Mouse (Mus musculus) gastrocnemius, postnatal 36 days (tissue): ENCODE measurements around the gene Gna15. TPM values are rescaled to one million over a fixed set of nuclear protein-coding genes. Genes with fewer than 3 reads are reported as not detected.

Source experiments
- DNase-seq, 2 experiments: peaks; one replicate each; pipeline ENCODE4 v3.0.0; 2022
- intact Hi-C: fragments of 180-260 bp; cut with DNase I; formaldehyde crosslinking; loops from one replicate; pipeline ENCODE4 v1.15.1; 2025
- long read RNA-seq, 2 experiments: library from polyadenylated mRNA; stranded (forward); transcript quantifications; one replicate each; pipeline ENCODE4 v2.0.0; 2021
- total RNA-seq, 2 experiments: library from RNA; stranded (reverse); gene quantifications; 2 replicates each; pipeline ENCODE4 v1.2.3; 2021

Gna15 gene
- under 1 TPM in 1 of 2 experiments, not detected in 1; 0.20 TPM for total RNA-seq
- long read RNA-seq, experiment 1, partial matches to known transcripts: 0 of 1 reads
- long read RNA-seq, experiment 1, other reads (novel, unspliced or antisense): 1 of 1 reads
- long read RNA-seq, experiment 2: 0 reads

DNA sequence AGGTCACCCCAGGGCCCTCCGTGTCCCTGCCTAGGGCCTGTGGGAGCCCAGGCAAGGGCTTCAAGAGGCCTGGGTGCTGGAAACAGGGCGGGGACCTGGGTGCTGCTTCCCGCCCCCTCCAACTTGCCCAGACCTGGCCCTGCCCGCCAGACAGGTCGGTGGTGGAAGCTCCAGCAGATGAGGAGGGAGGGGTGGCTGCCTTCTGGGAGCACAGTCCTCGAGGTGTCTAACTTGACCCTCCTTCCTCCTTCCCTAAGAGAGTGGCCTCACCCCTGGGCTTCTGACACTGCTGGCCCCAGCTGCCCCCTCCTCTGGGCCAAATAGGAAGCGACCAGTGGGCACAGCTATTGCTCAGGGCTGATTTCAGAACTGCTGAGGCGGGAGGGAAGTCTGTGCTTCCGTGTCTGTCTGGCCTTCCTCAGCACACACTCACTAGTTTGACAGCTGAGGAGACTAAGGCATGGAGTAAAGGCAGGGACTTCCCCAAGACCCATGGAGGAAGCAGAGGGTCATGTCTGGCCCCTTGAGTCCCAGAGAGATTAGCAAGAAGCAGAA is at the start of gene Gna15:
Gene Gna15 (minus strand): TSS at position 175 of the 555 bp plus-strand sequence.
- DNase-seq: no peak
- intact Hi-C loops: no loop called here

- intact Hi-C loops: no loop called here
Measured at GRCm38 (mm10) chr10:81572975-81573374, 49.0 kb upstream of the Gna15 start.

GRCm38 (mm10) chr10:81572133-81572671 is 48.2 kb upstream of the Gna15 start:
- intact Hi-C loops: no loop called here
- DNase-seq: no peak

More at GRCm38 (mm10) chr10:81572975-81573374, 49.0 kb upstream of the Gna15 start:
- peak; percentile 55 to 66 for DNase-seq

DNA sequence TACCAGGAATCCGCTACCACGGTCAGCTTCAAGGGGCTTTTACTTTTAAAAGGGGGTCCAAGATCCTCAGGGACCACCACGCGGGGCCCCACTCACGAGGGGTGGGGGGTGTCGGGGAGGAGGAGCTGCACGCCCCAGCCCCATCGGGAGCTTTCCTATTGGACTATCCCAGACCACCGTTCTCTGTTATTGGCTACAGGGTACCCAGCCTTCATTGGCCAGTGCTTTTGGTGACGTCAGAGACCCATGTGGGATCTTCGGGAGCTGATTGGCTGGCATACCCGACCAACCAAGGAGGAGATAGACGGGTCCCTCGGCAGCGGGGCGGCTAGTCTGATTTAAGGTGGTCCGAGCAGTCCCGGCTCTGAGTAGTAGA is 47.5 kb upstream of the Gna15 start:
- intact Hi-C loops: no loop called here
- DNase-seq: peak; percentile 98

DNA sequence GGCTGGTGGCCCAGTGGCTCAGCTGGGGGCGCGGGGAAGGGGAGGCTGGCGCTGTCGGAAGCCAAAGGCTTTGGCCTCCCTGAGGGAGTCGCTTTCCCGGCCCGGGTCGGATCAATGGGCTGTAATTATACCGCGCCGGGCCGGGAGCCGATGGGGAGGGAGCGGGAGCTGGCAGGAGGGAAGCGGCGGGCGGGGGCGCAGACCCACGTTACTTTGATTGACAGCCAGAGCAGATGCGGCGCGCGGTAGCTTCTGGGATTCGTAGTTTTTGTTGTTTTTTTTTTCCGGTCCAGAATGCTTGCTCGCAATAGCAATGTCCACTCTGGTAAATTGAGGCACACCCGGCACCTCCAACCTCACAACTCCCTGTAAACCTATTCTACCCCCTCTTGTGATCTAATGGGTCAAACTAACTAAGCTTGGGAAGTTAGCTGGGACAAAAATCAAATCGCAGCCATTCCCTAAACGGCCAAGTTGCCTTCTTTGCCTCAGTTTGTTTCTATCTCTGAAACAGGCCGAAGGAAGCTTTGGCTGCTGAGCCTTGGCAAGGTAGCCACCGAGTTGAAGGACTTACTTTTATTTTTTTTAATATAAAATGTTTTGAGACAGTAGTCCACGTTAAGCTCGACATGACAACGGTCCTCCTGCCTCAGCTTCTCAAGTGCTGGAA is 46.9 kb upstream of the Gna15 start:
- intact Hi-C loops: no loop called here

DNA sequence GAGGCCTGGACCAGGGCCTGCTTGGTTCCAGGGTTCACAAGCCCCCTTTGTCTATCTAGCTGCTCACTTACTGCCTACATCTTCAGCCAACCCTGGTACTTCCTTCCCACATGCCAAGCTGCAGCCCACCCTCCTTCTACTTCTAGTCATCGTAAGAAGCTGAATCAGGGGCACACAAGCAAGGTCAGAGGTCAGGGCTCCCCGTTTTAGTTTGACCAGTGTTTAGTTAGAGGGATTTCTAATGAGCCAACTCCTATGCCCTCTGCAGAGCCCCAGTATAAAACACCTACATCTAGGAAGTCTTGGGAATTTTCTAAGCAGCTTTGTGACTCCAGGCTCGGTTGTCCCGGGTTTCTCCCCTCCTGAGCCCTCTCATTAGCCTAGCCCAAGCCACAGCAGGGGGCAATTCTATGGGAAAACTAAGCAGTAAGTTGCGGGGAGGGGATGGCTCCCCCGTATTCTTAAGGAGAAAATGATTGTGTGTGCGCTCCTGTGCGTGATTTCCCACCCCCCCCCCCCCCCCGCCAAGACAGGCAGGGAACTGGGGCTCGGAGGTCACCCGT is 46.3 kb upstream of the Gna15 start:
- DNase-seq: no peak
- intact Hi-C loops: no loop called here

More for the DNA sequence above, 46.9 kb upstream of the Gna15 start:
- peak; percentile 88 to 92 for DNase-seq

GRCm38 (mm10) chr10:81569507-81570237 is 45.6 kb upstream of the Gna15 start:
- intact Hi-C loops: no loop called here
- DNase-seq: no peak

DNA sequence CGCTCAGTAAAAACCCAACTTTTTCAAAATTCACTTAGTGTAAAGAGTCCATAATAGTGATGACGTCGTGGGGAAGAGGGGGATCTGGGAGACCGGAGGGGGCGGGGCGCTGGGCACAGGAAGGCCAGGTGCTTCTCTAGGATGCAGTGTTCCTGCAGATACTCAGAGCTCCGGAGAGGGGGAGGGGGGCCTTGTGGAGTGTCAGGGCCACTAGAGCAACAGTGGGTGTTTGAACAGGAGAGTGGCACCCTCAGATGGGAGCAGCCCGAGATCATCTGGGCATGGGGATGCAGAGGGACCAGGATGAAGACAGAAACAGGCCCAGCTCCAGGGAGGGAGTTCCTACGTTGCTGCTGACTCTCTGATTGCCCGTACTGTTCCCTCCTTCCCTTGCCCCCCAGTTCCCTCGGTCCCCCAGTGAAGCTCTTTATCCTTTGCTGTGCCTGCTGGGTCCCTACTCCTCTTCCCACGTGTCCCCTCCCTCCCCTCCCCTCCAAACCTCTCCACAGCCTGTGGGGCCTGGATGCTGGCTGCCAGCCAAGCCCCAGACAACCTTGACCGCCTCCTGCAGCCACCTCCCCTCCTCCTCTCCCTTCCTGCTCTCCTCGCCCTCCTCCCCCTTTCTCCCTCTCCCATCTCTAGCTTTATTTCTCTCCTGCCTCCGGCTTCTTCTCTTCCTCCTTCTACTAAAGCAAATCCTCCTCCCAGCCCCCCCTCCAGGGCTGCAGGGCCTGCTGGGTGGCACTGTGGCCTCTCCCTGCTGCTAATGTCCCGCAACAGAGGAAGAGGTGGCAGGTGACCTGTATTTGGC is 44.6 kb upstream of the Gna15 start:
- intact Hi-C loops: no loop called here
- no peak for DNase-seq

DNA sequence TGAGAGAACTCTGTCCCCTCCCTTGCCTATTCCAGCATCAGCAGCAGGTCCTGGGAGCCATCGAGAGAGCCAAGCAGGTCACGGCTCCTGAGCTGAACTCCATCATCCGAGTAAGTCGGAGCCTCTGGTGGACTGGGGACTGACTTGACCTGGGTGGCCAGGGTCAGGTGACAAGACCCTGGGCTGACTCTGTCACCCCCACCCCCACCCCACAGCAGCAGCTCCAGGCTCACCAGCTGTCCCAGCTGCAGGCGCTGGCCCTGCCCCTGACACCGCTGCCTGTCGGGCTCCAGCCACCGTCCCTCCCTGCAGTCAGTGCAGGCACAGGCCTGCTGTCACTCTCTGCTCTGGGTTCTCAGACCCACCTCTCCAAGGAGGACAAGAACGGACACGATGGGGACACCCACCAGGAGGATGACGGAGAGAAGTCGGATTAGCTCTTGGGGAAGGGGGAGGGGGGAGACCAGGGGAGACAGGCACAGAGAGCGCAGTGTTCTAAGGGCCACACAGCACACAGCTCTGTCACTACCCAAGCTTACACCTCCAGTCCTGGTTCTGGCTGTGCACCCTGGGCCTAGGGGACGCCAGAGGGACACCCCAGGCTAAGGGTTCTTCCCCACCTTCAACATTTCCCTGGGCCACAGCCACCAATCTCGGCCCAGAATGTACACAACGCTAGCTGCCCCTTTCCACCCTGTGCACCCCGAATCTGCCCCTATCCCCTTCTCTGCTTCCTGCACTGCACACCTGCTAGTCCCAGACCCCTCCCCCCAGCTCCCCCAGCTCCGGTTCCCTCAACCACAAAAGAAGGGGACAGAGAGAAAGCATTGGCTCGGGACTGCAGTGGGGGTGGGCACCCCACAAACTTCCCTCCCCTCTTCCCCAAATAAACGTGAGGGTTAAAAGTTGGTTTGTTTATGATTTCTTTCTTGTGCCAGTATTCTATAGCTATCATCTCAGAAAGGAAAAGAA is 41.5 kb upstream of the Gna15 start:
- intact Hi-C loops: loop anchor here (2.0 kb wide), 1 partner anchor 39 kb away; no protein-coding TSS in a partner anchor
- DNase-seq: no peak

DNA sequence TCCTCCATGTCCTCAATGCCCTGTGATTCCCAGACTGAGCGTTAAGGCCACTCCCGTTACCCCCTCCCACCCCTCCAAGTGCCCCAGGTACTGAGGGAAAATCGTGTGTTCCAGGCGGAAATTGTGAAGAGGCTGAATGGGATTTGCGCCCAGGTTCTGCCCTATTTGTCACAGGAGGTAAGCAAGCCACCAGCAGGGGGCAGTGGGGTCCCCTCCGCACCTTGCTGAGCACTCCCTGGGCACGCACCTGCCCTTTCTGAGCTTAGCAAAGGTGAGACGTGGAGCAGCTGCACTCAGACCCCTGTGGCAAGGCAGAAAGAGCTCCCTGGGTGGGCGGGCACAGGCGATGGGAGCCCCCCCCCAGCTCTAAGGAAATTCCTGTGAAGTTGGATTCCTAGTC is 40.7 kb upstream of the Gna15 start:
- intact Hi-C loops: loop anchor here (2.0 kb wide), 1 partner anchor 40 kb away; no protein-coding TSS in a partner anchor
- peak in 1 of 2 experiments; percentile 55 for DNase-seq

GRCm38 (mm10) chr10:81564216-81564615 is 40.2 kb upstream of the Gna15 start:
- intact Hi-C loops: loop anchor here (2.0 kb wide), 1 partner anchor 41 kb away; no protein-coding TSS in a partner anchor
- no peak for DNase-seq

GRCm38 (mm10) chr10:81563481-81563880 is 39.5 kb upstream of the Gna15 start:
- no peak for DNase-seq

DNA sequence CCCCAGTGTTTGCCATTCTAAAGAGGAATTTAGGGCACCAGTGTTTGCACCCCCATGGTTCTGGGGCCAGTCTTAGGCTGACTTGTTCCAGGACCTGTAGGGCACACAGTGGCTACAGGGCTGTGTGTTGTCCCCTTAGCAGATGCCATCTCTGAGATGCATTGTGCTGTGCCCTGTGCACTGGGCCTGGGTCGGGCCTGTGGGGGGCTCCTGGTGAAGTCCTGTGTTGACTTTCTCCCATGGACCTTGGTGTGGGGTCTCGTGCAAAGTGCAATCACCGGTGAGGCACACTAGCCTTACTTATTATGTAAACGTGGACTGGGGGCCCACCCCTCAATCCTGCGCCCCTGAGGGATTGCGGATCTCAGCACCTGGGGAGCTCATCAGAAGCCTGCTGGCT is 38.4 kb upstream of the Gna15 start:
- intact Hi-C loops: no loop called here
- DNase-seq: no peak

More at GRCm38 (mm10) chr10:81563481-81563880, 39.5 kb upstream of the Gna15 start:
- intact Hi-C loops: no loop called here

- DNase-seq: no peak
- intact Hi-C loops: no loop called here
Measured at GRCm38 (mm10) chr10:81560719-81561459, 36.9 kb upstream of the Gna15 start.

- intact Hi-C loops: no loop called here
- DNase-seq: peak; percentile 63 to 70
Measured at GRCm38 (mm10) chr10:81559627-81560539, 35.9 kb upstream of the Gna15 start.

- intact Hi-C loops: no loop called here
- peak; percentile 67 to 69 for DNase-seq
Measured at GRCm38 (mm10) chr10:81559163-81559626, 35.2 kb upstream of the Gna15 start, which contains the start of gene Aes. Gene Aes, plus strand, starts transcription at chr10:81559488.

- DNase-seq: no peak
- intact Hi-C loops: no loop called here
Measured at GRCm38 (mm10) chr10:81557491-81557890, 33.5 kb upstream of the Gna15 start.
